Mouse (Mus musculus) lung, adult 2 months (tissue): ENCODE measurements around the gene Hist1h4k. TPM values are rescaled to one million over a fixed set of nuclear protein-coding genes. Genes with fewer than 3 reads are reported as not detected.
"Not testable (repeated sequence)": the region's sequence is repeated elsewhere in the genome, so short reads cannot be mapped to it uniquely, and the experiment has no call there.

Experiments used
- DNase-seq: peaks from one replicate; pipeline ENCODE4 v3.0.0; 2022
- H3K4me1 ChIP-seq: fragments of 200-500 bp; 2 replicates; pipeline ENCODE4 v1.6.1; 2011; ENCODE audit warnings: low read length; ENCODE audit not compliant: control insufficient read depth, insufficient read depth
- H3K4me3 ChIP-seq: fragments of 200-500 bp; replicated peaks from 2 replicates; pipeline ENCODE3; 2011; ENCODE audit warnings: low read depth, mild to moderate bottlenecking, control low read depth, low read length; ENCODE audit errors: extremely low read depth
- CTCF ChIP-seq: fragments of 200-500 bp; IDR thresholded peaks from 2 replicates; pipeline ENCODE4 v1.5.1; 2011; ENCODE audit warnings: mild to moderate bottlenecking, low read length, control low read depth; ENCODE audit not compliant: insufficient read depth
- POLR2A ChIP-seq: fragments of 200-500 bp; IDR thresholded peaks from 2 replicates; pipeline ENCODE4 v1.6.1; 2011; ENCODE audit warnings: low read depth, mild to moderate bottlenecking, control low read depth, low read length, borderline replicate concordance; ENCODE audit errors: extremely low read depth
- WGBS: fragments of 180-500 bp; shearing (Covaris S2); methylation state at CpG from one replicate; pipeline ENCODE4 v1.1.7; 2018; 5-methylcytosine and 5-hydroxymethylcytosine counted together
- polyA plus RNA-seq: library from polyadenylated mRNA; depleted of rRNA; stranded (reverse); fragments of >200 nt; gene quantifications from 2 replicates; pipeline ENCODE4 v1.2.3, GENCODE M21; 2012

The Hist1h4k gene
- polyA plus RNA-seq, 1 experiment: 5.6 TPM

- 46% methylated on average over 1 of the region's 1 CpGs for WGBS
- DNase-seq: no peak
- Histone ChIP-seq H3K4me3 (no peak overlapping the region), H3K4me1 (peaks cover 3% of the 10 kb centered on the region; the same call in 1 of the 2 replicates)
- TF ChIP-seq CTCF: no peak
- no peak for TF ChIP-seq POLR2A
Observed at GRCm38 (mm10) chr13:21755707-21756106, 5.4 kb upstream of the Hist1h4k start.

- DNase-seq: peak; percentile 11
- H3K4me3 ChIP-seq: peak overlapping the region; percentile 47
- under 1% methylated on average over 21 of the region's 26 CpGs for WGBS
- not testable (repeated sequence) for H3K4me1 ChIP-seq
Observed at GRCm38 (mm10) chr13:21754294-21755001, 4.1 kb upstream of the Hist1h4k start.

GRCm38 (mm10) chr13:21753524-21754285 lies 3.4 kb upstream of the Hist1h4k start, which contains the start of the genes Hist1h2ak and Hist1h2bn:
Gene Hist1h2ak (minus strand): TSS chr13:21753827.
Gene Hist1h2bn (plus strand): TSS chr13:21754123.
- peak; percentile 48; the same call in 1 of the 2 replicates for TF ChIP-seq POLR2A
- WGBS: under 1% methylated on average over 48 of the region's 50 CpGs
- DNase-seq: peak; percentile 50
- H3K4me1 ChIP-seq: not testable (repeated sequence)
- H3K4me3 ChIP-seq: peak within 1 kb of the TSS; percentile 98

GRCm38 (mm10) chr13:21753051-21753523 lies 2.8 kb upstream of the Hist1h4k start:
- H3K4me1 ChIP-seq: peaks cover 8% of the 10 kb centered on the region
- DNase-seq: no peak
- TF ChIP-seq CTCF: no peak
- TF ChIP-seq POLR2A: no peak
- 2% methylated on average over 10 of the region's 10 CpGs for WGBS
- peak overlapping the region; percentile 45 for H3K4me3 ChIP-seq

- DNase-seq: no peak
- Histone ChIP-seq H3K4me3 (no peak overlapping the region), H3K4me1 (peaks cover 8% of the 10 kb centered on the region)
- TF ChIP-seq CTCF (no peak), POLR2A (no peak)
- 34% methylated on average over 3 of the region's 3 CpGs for WGBS
Observed at GRCm38 (mm10) chr13:21752356-21752755, 2.1 kb upstream of the Hist1h4k start.

GRCm38 (mm10) chr13:21751827-21752226 lies 1.5 kb upstream of the Hist1h4k start:
- TF ChIP-seq POLR2A (no peak), CTCF (no peak)
- Histone ChIP-seq H3K4me1 (peaks cover 8% of the 10 kb centered on the region), H3K4me3 (no peak overlapping the region)
- no peak for DNase-seq
- WGBS: 61% methylated on average over 3 of the region's 3 CpGs

GRCm38 (mm10) chr13:21751417-21751816 lies 1.1 kb upstream of the Hist1h4k start:
- DNase-seq: no peak

GRCm38 (mm10) chr13:21749387-21750158 lies 732 bp downstream of the Hist1h4k start:
- H3K4me1 ChIP-seq: peaks cover 7% of the 10 kb centered on the region
- TF ChIP-seq CTCF: no peak
- TF ChIP-seq POLR2A: no peak
- peak overlapping the region; percentile 41 for H3K4me3 ChIP-seq
- WGBS: 9% methylated on average over 5 of the region's 5 CpGs
- DNase-seq: no peak

More at GRCm38 (mm10) chr13:21751417-21751816, 1.1 kb upstream of the Hist1h4k start:
- peaks cover 8% of the 10 kb centered on the region for H3K4me1 ChIP-seq
- no peak overlapping the region for H3K4me3 ChIP-seq
- TF ChIP-seq POLR2A (no peak), CTCF (no peak)

- no peak for DNase-seq
- WGBS: 66% methylated on average over 1 of the region's 1 CpGs
- H3K4me3 ChIP-seq: no peak overlapping the region
- TF ChIP-seq CTCF: no peak
- TF ChIP-seq POLR2A: no peak
- H3K4me1 ChIP-seq: peaks cover 5% of the 10 kb centered on the region; the same call in 1 of the 2 replicates
Observed at GRCm38 (mm10) chr13:21745006-21745405, 5.3 kb downstream of the Hist1h4k start.
